Mouse (Mus musculus): ENCODE measurements around the gene Barhl1. TPM values are rescaled to one million over a fixed set of nuclear protein-coding genes. Genes with fewer than 3 reads are reported as not detected.

The Barhl1 gene
- polyA plus RNA-seq (2014; fragmentation: Illumina TruSeq; extraction: RNeasy Lipid Tissue Mini Kit (QIAGEN cat#74804); ENCODE audit: low read depth, low replicate concordance): not detected

DNA sequence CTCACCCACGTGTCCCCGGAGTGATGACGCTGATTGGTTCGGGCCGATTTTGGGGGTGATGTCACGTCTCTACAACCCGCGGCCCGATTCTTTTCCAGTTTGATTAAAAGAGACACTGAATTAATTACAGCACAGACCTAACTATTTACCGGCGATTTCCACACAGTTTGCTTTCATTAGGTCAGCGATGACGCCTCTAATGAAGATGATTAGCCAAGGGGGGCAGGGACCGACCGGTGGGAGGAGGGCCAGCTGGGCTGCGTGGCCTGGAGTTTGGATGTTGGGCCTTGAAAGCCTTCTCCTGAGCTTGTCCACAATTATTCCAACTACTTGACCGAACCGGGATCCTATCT is at the start of gene Barhl1:
TSS of gene Barhl1 (minus strand) at position 156 of the 353 bp plus-strand sequence.

Other genes with a start within 250 kb of the Barhl1 start
- 23.7 TPM for gene Spaca9, start 216.9 kb downstream of the Barhl1 start, polyA plus RNA-seq (2014; fragmentation: Illumina TruSeq; extraction: RNeasy Lipid Tissue Mini Kit (QIAGEN cat#74804); ENCODE audit: low read depth, low replicate concordance)
- 60.9 TPM for gene Ak8, start 216.5 kb downstream of the Barhl1 start, polyA plus RNA-seq (2014; fragmentation: Illumina TruSeq; extraction: RNeasy Lipid Tissue Mini Kit (QIAGEN cat#74804); ENCODE audit: low read depth, low replicate concordance)
- 17.5 TPM for gene Gtf3c4, start 76.3 kb downstream of the Barhl1 start, polyA plus RNA-seq (2014; fragmentation: Illumina TruSeq; extraction: RNeasy Lipid Tissue Mini Kit (QIAGEN cat#74804); ENCODE audit: low read depth, low replicate concordance)
- gene Ddx31, start 76.3 kb downstream of the Barhl1 start, polyA plus RNA-seq (2014; fragmentation: Illumina TruSeq; extraction: RNeasy Lipid Tissue Mini Kit (QIAGEN cat#74804); ENCODE audit: low read depth, low replicate concordance): 7.6 TPM
- 11.5 TPM for gene Cfap77, start 138.4 kb upstream of the Barhl1 start, polyA plus RNA-seq (2014; fragmentation: Illumina TruSeq; extraction: RNeasy Lipid Tissue Mini Kit (QIAGEN cat#74804); ENCODE audit: low read depth, low replicate concordance)
- 17.7 TPM for gene Ttf1, start 143.6 kb upstream of the Barhl1 start, polyA plus RNA-seq (2014; fragmentation: Illumina TruSeq; extraction: RNeasy Lipid Tissue Mini Kit (QIAGEN cat#74804); ENCODE audit: low read depth, low replicate concordance)
- gene Setx, start 207.5 kb upstream of the Barhl1 start, polyA plus RNA-seq (2014; fragmentation: Illumina TruSeq; extraction: RNeasy Lipid Tissue Mini Kit (QIAGEN cat#74804); ENCODE audit: low read depth, low replicate concordance): 829 TPM

Measured in testis, adult 10 weeks (tissue).